Mouse (Mus musculus) adrenal gland, adult 8-10 months (tissue): Measurements from ENCODE around the gene Tle6. TPM values are rescaled to one million over a fixed set of nuclear protein-coding genes. Genes with fewer than 3 reads are reported as not detected.

ENCODE experiments used
- total RNA-seq, 4 experiments: library from RNA; stranded (reverse); gene quantifications; 2 replicates each; pipeline ENCODE4 v1.2.4; 2022

Gene Tle6
- total RNA-seq, 4 experiments from 2014 or later: 32.2 to 138 (median 85.6) TPM

Other genes starting within 250 kb of the Tle6 start
- 10 to 100 TPM; 18.3 to 25.7 (median 22.0) TPM for gene Mfsd12, start 243.6 kb downstream of the Tle6 start, total RNA-seq
- 1 to 10 TPM; 1.6 to 5.3 (median 2.4) TPM for gene 4930404N11Rik, start 235.3 kb downstream of the Tle6 start, total RNA-seq
- 10 to 100 TPM; 47.1 to 52.7 (median 49.9) TPM for gene Fzr1, start 222.6 kb downstream of the Tle6 start, total RNA-seq
- gene Dohh, start 216.6 kb downstream of the Tle6 start, total RNA-seq: 10 to 100 TPM; 49.8 to 60.2 (median 55.0) TPM
- 1 to 10 TPM in 2 of 4 experiments, under 1 TPM in 2; 0.65 to 2.9 (median 1.0) TPM for gene Gm48551, start 216.6 kb downstream of the Tle6 start, total RNA-seq
- gene Gm48552, start 212.1 kb downstream of the Tle6 start, total RNA-seq: 1 to 10 TPM; 2.0 to 4.2 (median 2.6) TPM
- 1 to 10 TPM in 2 of 4 experiments, under 1 TPM in 2; 0.78 to 2.0 (median 0.96) TPM for gene Smim24, start 208.0 kb downstream of the Tle6 start, total RNA-seq
- 100 to 1,000 TPM; 113 to 191 (median 144) TPM for gene Nfic, start 145.4 kb downstream of the Tle6 start, total RNA-seq
- gene Celf5, start 118.4 kb downstream of the Tle6 start, total RNA-seq: 1 to 10 TPM in 3 of 4 experiments, under 1 TPM in 1; 0.17 to 2.5 (median 1.7) TPM
- gene Ncln, start 104.7 kb downstream of the Tle6 start, total RNA-seq: 100 to 1,000 TPM; 115 to 136 (median 123) TPM
- 1 to 10 TPM in 2 of 4 experiments, under 1 TPM in 2; 0.56 to 1.7 (median 0.92) TPM for gene S1pr4, start 100.9 kb downstream of the Tle6 start, total RNA-seq
- gene Gna15, start 76.8 kb downstream of the Tle6 start, total RNA-seq: 1 to 10 TPM in 3 of 4 experiments, under 1 TPM in 1; 0.70 to 2.2 (median 1.6) TPM
- gene Gna11, start 55.9 kb downstream of the Tle6 start, total RNA-seq: 100 to 1,000 TPM in 2 of 4 experiments, 10 to 100 TPM in 2; 90.2 to 105 (median 98.1) TPM
- 1,000 to 10,000 TPM in 3 of 4 experiments, 100 to 1,000 TPM in 1; 989 to 1,424 (median 1,166) TPM for gene Aes, start 41.6 kb downstream of the Tle6 start, total RNA-seq
- gene Tle2, start 26.5 kb downstream of the Tle6 start, total RNA-seq: 100 to 1,000 TPM in 2 of 4 experiments, 10 to 100 TPM in 2; 50.6 to 211 (median 117) TPM
- 1 to 10 TPM; 1.2 to 1.7 (median 1.3) TPM for gene BC025920, start 5.2 kb upstream of the Tle6 start, total RNA-seq
- gene Sirt6, start 26.7 kb upstream of the Tle6 start, total RNA-seq: 10 to 100 TPM; 14.7 to 34.5 (median 26.5) TPM
- 10 to 100 TPM; 24.6 to 58.2 (median 46.7) TPM for gene Ankrd24, start 27.5 kb upstream of the Tle6 start, total RNA-seq
- gene Gm10778, start 48.0 kb upstream of the Tle6 start, total RNA-seq: 1 to 10 TPM; 1.4 to 4.1 (median 3.7) TPM
- gene Zfp433, start 103.8 kb upstream of the Tle6 start, total RNA-seq: 1 to 10 TPM; 4.4 to 9.3 (median 5.5) TPM
- gene Gm3055, start 170.1 kb upstream of the Tle6 start, total RNA-seq: 1 to 10 TPM; 3.5 to 9.4 (median 6.3) TPM
- gene Gm4767, start 211.1 kb upstream of the Tle6 start, total RNA-seq: 1 to 10 TPM; 1.9 to 3.0 (median 2.5) TPM